Comparison of ENCODE assay signal across 11 mouse cellular contexts in the genomic region with DNA sequence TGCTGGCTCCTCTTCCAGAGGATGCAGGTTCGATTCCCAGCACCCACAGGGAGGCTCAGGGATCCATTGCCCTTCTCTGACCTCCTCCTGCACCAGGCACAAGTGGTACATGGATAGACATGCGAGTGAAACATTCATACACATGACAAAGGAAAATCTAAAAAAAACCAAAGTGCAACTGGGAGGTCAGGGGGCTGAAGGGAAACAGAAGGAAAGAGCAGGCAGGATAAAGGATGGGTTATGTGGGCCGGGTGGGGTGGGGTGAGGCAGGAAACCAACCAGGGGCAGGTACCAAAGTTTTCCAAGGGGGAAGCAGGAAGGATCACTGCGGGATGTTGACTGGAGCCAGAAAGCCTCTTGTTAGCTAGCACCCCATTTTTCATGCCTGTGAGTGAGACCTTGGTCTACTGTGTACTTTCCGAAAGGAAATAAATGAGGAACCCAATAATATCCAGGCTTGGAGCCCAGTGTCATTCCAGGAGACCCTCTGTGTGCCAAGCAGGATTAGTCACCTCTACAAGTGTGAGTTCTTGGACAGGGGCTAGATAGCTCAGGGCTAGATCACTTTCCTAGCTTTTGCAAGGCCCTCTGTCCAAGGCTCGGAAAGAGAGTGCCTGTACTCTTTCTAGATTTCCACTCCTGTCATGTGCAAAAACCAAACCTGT. TPM values are rescaled to one million over a fixed set of nuclear protein-coding genes. Genes with fewer than 3 reads are reported as not detected.
DNase-seq lines count a peak whose midpoint lies in the region; ATAC-seq and TF ChIP-seq lines count a peak whose summit lies in the region.
"Had no signal": no experiment of that assay in that cellular context is flagged by ENCODE, and none has a peak within 500 bp of the region (broad histone marks: within the 10 kb centered on the region; RNA-seq: fewer than 3 reads in every experiment).

No protein-coding gene starts in this region.

- H3K4me3 ChIP-seq in heart, embryonic 12.5 days, result no peak overlapping the region
- no peak overlapping the region for H3K4me3 ChIP-seq in embryonic facial prominence, embryonic 13.5 days
- no peak overlapping the region for H3K4me3 ChIP-seq in left cerebral cortex, adult 2 months

- H3K4me2 ChIP-seq in heart, embryonic 12.5 days, result no peak overlapping the region
- H3K4me2 ChIP-seq in embryonic facial prominence, embryonic 13.5 days, result peak overlapping the region; percentile 38; the same call in 1 of the 2 replicates

- H3K9ac ChIP-seq in heart, embryonic 12.5 days, result no peak overlapping the region
- H3K9ac ChIP-seq in embryonic facial prominence, embryonic 13.5 days, result no peak overlapping the region

- intact Hi-C loops in heart, postnatal 36 days (cut with DNase I), result no loop called here
- intact Hi-C loops in left cerebral cortex, adult 2 months (cut with DNase I), result no loop called here

- no peak overlapping the region for H3K27ac ChIP-seq in heart, embryonic 12.5 days (ENCODE audit: poor library complexity, severe bottlenecking)
- peak overlapping the region; percentile 39; the same call in 1 of the 2 replicates for H3K27ac ChIP-seq in embryonic facial prominence, embryonic 13.5 days
- no peak overlapping the region for H3K27ac ChIP-seq in left cerebral cortex, adult 2 months

- WGBS in heart, embryonic 12.5 days, result 52% methylated on average over 6 of the region's 6 CpGs
- WGBS in embryonic facial prominence, embryonic 13.5 days, result 49% methylated on average over 6 of the region's 6 CpGs

- no peak for TF ChIP-seq CTCF in left cerebral cortex, adult 2 months (IDR thresholded peaks at IDR 0.05)

- no peaks in the 10 kb centered on the region for H3K27me3 ChIP-seq in heart, embryonic 12.5 days (replicated peaks)
- H3K27me3 ChIP-seq in embryonic facial prominence, embryonic 13.5 days, result no peaks in the 10 kb centered on the region

- no peaks in the 10 kb centered on the region for H3K36me3 ChIP-seq in heart, embryonic 12.5 days
- H3K36me3 ChIP-seq in embryonic facial prominence, embryonic 13.5 days, result no peaks in the 10 kb centered on the region

- H3K9me3 ChIP-seq in heart, embryonic 12.5 days (replicated peaks), result no peaks in the 10 kb centered on the region
- H3K9me3 ChIP-seq in embryonic facial prominence, embryonic 13.5 days, result no peaks in the 10 kb centered on the region

- no peak for ATAC-seq in heart, embryonic 12.5 days (ENCODE audit: insufficient number of reproducible peaks, low FRiP score)
- no peak for ATAC-seq in embryonic facial prominence, embryonic 13.5 days (ENCODE audit: insufficient number of reproducible peaks, insufficient read depth, low FRiP score, low TSS enrichment, low read depth)

- DNase-seq in heart, adult 11 months, result peak; percentile 98
- peak; percentile 66 to 70 for DNase-seq in heart, postnatal 36 days
- peak; percentile 12 for DNase-seq in lung, postnatal 25 days (ENCODE audit: low spot score)
- DNase-seq in right cerebral cortex, adult 2 months (ENCODE audit: low spot score in 2 of 2), result no peak
- no peak for DNase-seq in left cerebral cortex, adult 2 months (ENCODE audit: extremely low spot score in 1 of 2, low spot score in 2 of 2)
- DNase-seq in cerebellum, postnatal 4 days (ENCODE audit: low spot score in 2 of 2), result no peak
- DNase-seq: thymus, adult 18-20 months had no signal

- peaks cover 24% of the 10 kb centered on the region for H3K4me1 ChIP-seq in heart, embryonic 12.5 days (replicated peaks)
- peaks cover 22% of the 10 kb centered on the region for H3K4me1 ChIP-seq in embryonic facial prominence, embryonic 13.5 days

RNA-seq across cellular contexts. Expression of gene Gcnt3, which starts 11.0 kb away (rescaled TPM):
- polyA plus RNA-seq in heart, embryonic 12.5 days (2016; fragmentation: Nextera tagmentation; extraction: Ambion mirVana), result not detected in 2 replicates
- 0.07 TPM in 1 of 2 replicates, not detected in the other for polyA plus RNA-seq in embryonic facial prominence, embryonic 13.5 days (2015; fragmentation: Nextera tagmentation; extraction: Ambion mirVana)
- not detected for total RNA-seq in heart, postnatal 36 days (2021)
- not detected for total RNA-seq in left cerebral cortex, adult 2 months (2021)
- total RNA-seq: common myeloid progenitor, adult 5-6 weeks had no signal
- polyA plus RNA-seq: neural tube, embryonic 11.5 days had no signal

RNA-seq across cellular contexts. Expression of gene Gtf2a2, which starts 36.5 kb away (rescaled TPM):
- polyA plus RNA-seq in heart, embryonic 12.5 days (2016; fragmentation: Nextera tagmentation; extraction: Ambion mirVana), result 148 TPM in 2 replicates
- polyA plus RNA-seq in embryonic facial prominence, embryonic 13.5 days (2015; fragmentation: Nextera tagmentation; extraction: Ambion mirVana), result 205 and 221 TPM in 2 replicates
- 10 to 100 TPM; 56.6 to 58.5 TPM for total RNA-seq in heart, postnatal 36 days (2021)
- 10 to 100 TPM; 52.5 to 58.4 TPM for total RNA-seq in left cerebral cortex, adult 2 months (2021)

RNA-seq across cellular contexts. Expression of gene Bnip2, which starts 59.6 kb away (rescaled TPM):
- 119 and 127 TPM in 2 replicates for polyA plus RNA-seq in heart, embryonic 12.5 days (2016; fragmentation: Nextera tagmentation; extraction: Ambion mirVana)
- 103 and 122 TPM in 2 replicates for polyA plus RNA-seq in embryonic facial prominence, embryonic 13.5 days (2015; fragmentation: Nextera tagmentation; extraction: Ambion mirVana)
- 100 to 1,000 TPM in 1 of 2 experiments, 10 to 100 TPM in 1; 88.7 to 105 TPM for total RNA-seq in heart, postnatal 36 days (2021)
- total RNA-seq in left cerebral cortex, adult 2 months (2021), result 10 to 100 TPM; 42.9 to 43.2 TPM

Comparison
In these comparisons a context has a peak if more than half of its experiments do, and no peak if none do; other contexts are left out.
1. DNase-seq: peak in heart, adult 11 months (single experiment), heart, postnatal 36 days (2 of 2) and lung, postnatal 25 days (single experiment); none in right cerebral cortex, adult 2 months (0 of 2), left cerebral cortex, adult 2 months (0 of 2) and cerebellum, postnatal 4 days (0 of 2).